Mouse (Mus musculus) layer of hippocampus, postnatal 10 days (tissue): ENCODE results near the gene 4933405L10Rik. TPM values are rescaled to one million over a fixed set of nuclear protein-coding genes. Genes with fewer than 3 reads are reported as not detected.

Experiments used
- DNase-seq, 2 experiments: peaks; one replicate each; pipeline ENCODE4 v3.0.0; 2021; ENCODE audit warnings: low spot score in 2 of 2
- total RNA-seq, 2 experiments: library from RNA; stranded (reverse); gene quantifications; 2 replicates each; pipeline ENCODE4 v1.2.3; 2021

Gene 4933405L10Rik
- total RNA-seq, 2 experiments from 2014 or later, result not detected

GRCm38 (mm10) chr8:105700566-105700965 is 6.9 kb upstream of the 4933405L10Rik start:
- peak in 1 of 2 experiments; percentile 54 for DNase-seq

GRCm38 (mm10) chr8:105700966-105701824 is 6.3 kb upstream of the 4933405L10Rik start, which contains the start of the genes Acd and Pard6a:
Gene Acd, minus strand, starts transcription at chr8:105701102.
Gene Pard6a, plus strand, starts transcription at chr8:105701148.
- DNase-seq, result peak; percentile 96 to 98

GRCm38 (mm10) chr8:105702001-105702401 is 5.5 kb upstream of the 4933405L10Rik start:
- no peak for DNase-seq

GRCm38 (mm10) chr8:105702731-105703415 is 4.6 kb upstream of the 4933405L10Rik start:
- no peak for DNase-seq

- DNase-seq, result no peak
Measured at GRCm38 (mm10) chr8:105704146-105704812, 3.2 kb upstream of the 4933405L10Rik start.

GRCm38 (mm10) chr8:105704955-105705354 is 2.5 kb upstream of the 4933405L10Rik start:
- DNase-seq, result no peak

- DNase-seq, result no peak
Measured at GRCm38 (mm10) chr8:105706426-105706825, 1.0 kb upstream of the 4933405L10Rik start.

- no peak for DNase-seq
Measured at GRCm38 (mm10) chr8:105708675-105709074, 1.2 kb downstream of the 4933405L10Rik start.

GRCm38 (mm10) chr8:105709317-105709716 is 1.9 kb downstream of the 4933405L10Rik start:
- no peak for DNase-seq

- no peak for DNase-seq
Measured at GRCm38 (mm10) chr8:105712286-105712685, 4.8 kb downstream of the 4933405L10Rik start.

GRCm38 (mm10) chr8:105714139-105714538 is 6.7 kb downstream of the 4933405L10Rik start:
- DNase-seq, result peak; percentile 90 to 91

- no peak for DNase-seq
Measured at GRCm38 (mm10) chr8:105715042-105715441, 7.6 kb downstream of the 4933405L10Rik start.

GRCm38 (mm10) chr8:105716302-105716945 is 9.0 kb downstream of the 4933405L10Rik start:
- DNase-seq, result no peak

- no peak for DNase-seq
Measured at GRCm38 (mm10) chr8:105719637-105720036, 12.2 kb downstream of the 4933405L10Rik start.

GRCm38 (mm10) chr8:105722861-105723260 is 15.4 kb downstream of the 4933405L10Rik start:
- DNase-seq, result no peak

- DNase-seq, result no peak
Measured at GRCm38 (mm10) chr8:105725726-105726125, 18.3 kb downstream of the 4933405L10Rik start.

GRCm38 (mm10) chr8:105727397-105728124 is 20.1 kb downstream of the 4933405L10Rik start:
- DNase-seq, result no peak

- DNase-seq, result no peak
Measured at GRCm38 (mm10) chr8:105732186-105732585, 24.7 kb downstream of the 4933405L10Rik start.

GRCm38 (mm10) chr8:105739216-105739615 is 31.8 kb downstream of the 4933405L10Rik start:
- no peak for DNase-seq

- no peak for DNase-seq
Measured at GRCm38 (mm10) chr8:105743301-105743700, 35.8 kb downstream of the 4933405L10Rik start.
